Mouse (Mus musculus): Measurements from ENCODE around the gene Nav2.

GRCm38 (mm10) chr7:49102223-49102622 is 193.7 kb downstream of the Nav2 start:
- TF ChIP-seq EP300 (optimal IDR thresholded peaks at IDR 0.05) = no peak
- no peak for TF ChIP-seq CTCF (IDR thresholded peaks at IDR 0.05; ENCODE audit: low read depth)
